Mouse (Mus musculus): ENCODE results near the gene 2610042L04Rik. TPM values are rescaled to one million over a fixed set of nuclear protein-coding genes. Genes with fewer than 3 reads are reported as not detected.
"Not testable (repeated sequence)": the region's sequence is repeated elsewhere in the genome, so short reads cannot be mapped to it uniquely, and the experiment has no call there.

2610042L04Rik gene
- total and polyA plus RNA-seq, 3 experiments: not detected

- not testable (repeated sequence) for H3K9ac ChIP-seq (ENCODE audit: control insufficient read depth, low read depth, low read length, poor library complexity, severe bottlenecking); H3K79me2 ChIP-seq (ENCODE audit: control insufficient read depth, insufficient read depth, low read length, poor library complexity); H3K36me3 ChIP-seq (ENCODE audit: control insufficient read depth in 1 of 2, insufficient read depth in 2 of 2, low read length in 2 of 2); DNase-seq (ENCODE audit: low read depth, low spot score); H3K4me3 ChIP-seq (ENCODE audit: control insufficient read depth in 1 of 2, insufficient read depth in 1 of 2, low read depth in 2 of 2, low read length in 2 of 2); H3K9me3 ChIP-seq (replicated peaks; ENCODE audit: insufficient read depth, low read length); H3K27ac ChIP-seq (ENCODE audit: control insufficient read depth, low read depth, low read length); H3K4me1 ChIP-seq (ENCODE audit: control insufficient read depth in 1 of 2, insufficient read depth in 2 of 2, low read length in 2 of 2); H3K27me3 ChIP-seq (ENCODE audit: control insufficient read depth in 1 of 2, insufficient read depth in 2 of 2, low read length in 2 of 2)
These were observed 58.4 kb downstream of the 2610042L04Rik start for GRCm38 (mm10) chr14:4392841-4393530.

DNA sequence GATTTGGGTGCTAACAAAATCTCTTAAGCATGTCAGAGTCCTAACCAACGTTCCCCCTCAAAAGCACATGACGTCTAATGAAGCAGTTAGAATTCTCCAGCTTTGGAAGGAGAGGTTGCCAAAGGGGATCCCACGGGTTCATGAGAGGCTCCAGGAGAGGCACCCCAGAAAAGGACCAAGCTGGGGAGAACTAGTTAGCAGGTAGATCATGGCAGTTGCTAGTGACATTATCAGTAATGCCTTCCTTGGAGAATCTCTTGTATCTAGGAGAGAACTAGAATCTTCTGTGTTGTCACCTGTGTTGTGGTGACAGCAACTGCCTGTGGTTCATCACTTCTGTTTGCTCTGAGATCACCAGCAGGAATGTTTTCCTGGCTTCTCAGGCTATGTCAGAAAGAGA, 62.7 kb downstream of the 2610042L04Rik start, which contains the start of gene Gm3159:
Gene Gm3159, plus strand, starts transcription at position 301 of the 400 bp plus-strand sequence.
- not testable (repeated sequence) for H3K9ac ChIP-seq (ENCODE audit: control insufficient read depth, low read depth, low read length, poor library complexity, severe bottlenecking); H3K27me3 ChIP-seq (ENCODE audit: control insufficient read depth in 1 of 2, insufficient read depth in 2 of 2, low read length in 2 of 2); H3K79me2 ChIP-seq (ENCODE audit: control insufficient read depth, insufficient read depth, low read length, poor library complexity); H3K36me3 ChIP-seq (ENCODE audit: control insufficient read depth in 1 of 2, insufficient read depth in 2 of 2, low read length in 2 of 2); H3K4me1 ChIP-seq (ENCODE audit: control insufficient read depth in 1 of 2, insufficient read depth in 2 of 2, low read length in 2 of 2); H3K4me3 ChIP-seq (ENCODE audit: control insufficient read depth in 1 of 2, insufficient read depth in 1 of 2, low read depth in 2 of 2, low read length in 2 of 2); H3K27ac ChIP-seq (ENCODE audit: control insufficient read depth, low read depth, low read length); H3K9me3 ChIP-seq (replicated peaks; ENCODE audit: insufficient read depth, low read length); DNase-seq (ENCODE audit: low read depth, low spot score)

DNA sequence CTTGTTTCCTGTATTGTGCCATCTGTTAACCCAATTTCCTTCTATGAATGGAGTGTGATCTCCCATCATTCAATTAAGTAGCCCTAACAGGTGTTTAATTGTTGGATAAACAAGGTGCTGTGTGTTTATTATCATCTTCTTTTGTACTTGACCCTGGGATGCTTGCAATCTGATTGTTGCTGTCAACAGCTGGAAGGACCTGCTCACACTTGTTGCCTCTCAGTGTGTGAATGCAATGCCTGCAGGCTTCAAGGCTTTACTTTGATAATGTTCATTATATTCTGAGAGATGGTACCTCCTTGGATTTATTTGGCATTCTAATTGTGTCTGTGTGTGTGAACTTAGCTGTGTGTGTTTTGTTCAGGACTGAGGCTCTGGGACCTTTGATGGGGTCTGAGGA, 64.1 kb downstream of the 2610042L04Rik start:
- H3K4me3 ChIP-seq (ENCODE audit: control insufficient read depth in 1 of 2, insufficient read depth in 1 of 2, low read depth in 2 of 2, low read length in 2 of 2); H3K27me3 ChIP-seq (ENCODE audit: control insufficient read depth in 1 of 2, insufficient read depth in 2 of 2, low read length in 2 of 2); H3K9me3 ChIP-seq (replicated peaks; ENCODE audit: insufficient read depth, low read length); H3K79me2 ChIP-seq (ENCODE audit: control insufficient read depth, insufficient read depth, low read length, poor library complexity); DNase-seq (ENCODE audit: low read depth, low spot score); H3K4me1 ChIP-seq (ENCODE audit: control insufficient read depth in 1 of 2, insufficient read depth in 2 of 2, low read length in 2 of 2); H3K36me3 ChIP-seq (ENCODE audit: control insufficient read depth in 1 of 2, insufficient read depth in 2 of 2, low read length in 2 of 2); H3K9ac ChIP-seq (ENCODE audit: control insufficient read depth, low read depth, low read length, poor library complexity, severe bottlenecking); H3K27ac ChIP-seq (ENCODE audit: control insufficient read depth, low read depth, low read length): not testable (repeated sequence)

- not testable (repeated sequence) for H3K4me1 ChIP-seq (ENCODE audit: control insufficient read depth in 1 of 2, insufficient read depth in 2 of 2, low read length in 2 of 2); H3K9me3 ChIP-seq (replicated peaks; ENCODE audit: insufficient read depth, low read length); H3K4me3 ChIP-seq (ENCODE audit: control insufficient read depth in 1 of 2, insufficient read depth in 1 of 2, low read depth in 2 of 2, low read length in 2 of 2); H3K27ac ChIP-seq (ENCODE audit: control insufficient read depth, low read depth, low read length); H3K36me3 ChIP-seq (ENCODE audit: control insufficient read depth in 1 of 2, insufficient read depth in 2 of 2, low read length in 2 of 2); H3K79me2 ChIP-seq (ENCODE audit: control insufficient read depth, insufficient read depth, low read length, poor library complexity); H3K9ac ChIP-seq (ENCODE audit: control insufficient read depth, low read depth, low read length, poor library complexity, severe bottlenecking); DNase-seq (ENCODE audit: low read depth, low spot score); H3K27me3 ChIP-seq (ENCODE audit: control insufficient read depth in 1 of 2, insufficient read depth in 2 of 2, low read length in 2 of 2)
These were observed 65.7 kb downstream of the 2610042L04Rik start for GRCm38 (mm10) chr14:4400115-4400789.

DNA sequence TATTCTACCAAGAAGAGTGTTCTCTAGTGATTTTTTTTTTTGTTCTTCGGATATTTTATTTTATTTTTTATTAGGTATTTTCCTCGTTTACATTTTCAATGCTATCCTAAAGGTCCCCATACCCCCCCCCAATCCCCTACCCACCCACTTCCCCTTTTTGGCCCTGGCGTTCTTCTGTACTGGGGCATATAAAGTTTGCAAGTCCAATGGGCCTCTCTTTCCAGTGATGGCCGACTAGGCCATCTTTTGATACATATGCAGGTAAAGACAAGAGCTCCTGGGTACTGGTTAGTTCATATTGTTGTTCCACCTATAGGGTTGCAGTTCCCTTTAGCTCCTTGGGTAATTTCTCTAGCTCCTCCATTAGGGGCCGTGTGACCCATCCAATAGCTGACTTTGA, 66.7 kb downstream of the 2610042L04Rik start:
- not testable (repeated sequence) for H3K27ac ChIP-seq (ENCODE audit: control insufficient read depth, low read depth, low read length); H3K4me1 ChIP-seq (ENCODE audit: control insufficient read depth in 1 of 2, insufficient read depth in 2 of 2, low read length in 2 of 2); H3K9me3 ChIP-seq (replicated peaks; ENCODE audit: insufficient read depth, low read length); H3K27me3 ChIP-seq (ENCODE audit: control insufficient read depth in 1 of 2, insufficient read depth in 2 of 2, low read length in 2 of 2); H3K4me3 ChIP-seq (ENCODE audit: control insufficient read depth in 1 of 2, insufficient read depth in 1 of 2, low read depth in 2 of 2, low read length in 2 of 2); H3K9ac ChIP-seq (ENCODE audit: control insufficient read depth, low read depth, low read length, poor library complexity, severe bottlenecking); H3K36me3 ChIP-seq (ENCODE audit: control insufficient read depth in 1 of 2, insufficient read depth in 2 of 2, low read length in 2 of 2); H3K79me2 ChIP-seq (ENCODE audit: control insufficient read depth, insufficient read depth, low read length, poor library complexity); DNase-seq (ENCODE audit: low read depth, low spot score)

- not testable (repeated sequence) for H3K9me3 ChIP-seq (replicated peaks; ENCODE audit: insufficient read depth, low read length); H3K9ac ChIP-seq (ENCODE audit: control insufficient read depth, low read depth, low read length, poor library complexity, severe bottlenecking); H3K27me3 ChIP-seq (ENCODE audit: control insufficient read depth in 1 of 2, insufficient read depth in 2 of 2, low read length in 2 of 2); DNase-seq (ENCODE audit: low read depth, low spot score); H3K79me2 ChIP-seq (ENCODE audit: control insufficient read depth, insufficient read depth, low read length, poor library complexity); H3K27ac ChIP-seq (ENCODE audit: control insufficient read depth, low read depth, low read length); H3K4me3 ChIP-seq (ENCODE audit: control insufficient read depth in 1 of 2, insufficient read depth in 1 of 2, low read depth in 2 of 2, low read length in 2 of 2); H3K4me1 ChIP-seq (ENCODE audit: control insufficient read depth in 1 of 2, insufficient read depth in 2 of 2, low read length in 2 of 2); H3K36me3 ChIP-seq (ENCODE audit: control insufficient read depth in 1 of 2, insufficient read depth in 2 of 2, low read length in 2 of 2)
These were observed 69.3 kb downstream of the 2610042L04Rik start for GRCm38 (mm10) chr14:4403840-4404239.
